Mouse (Mus musculus) MEL (cell line): ENCODE data around the gene Arhgap29. TPM values are rescaled to one million over a fixed set of nuclear protein-coding genes. Genes with fewer than 3 reads are reported as not detected.

Experiments
- DNase-seq: peaks from one replicate; pipeline ENCODE4 v3.0.0; 2011; ENCODE audit warnings: low read depth, low spot score
- H3K27ac ChIP-seq: 2 replicates; pipeline ENCODE4 v1.5.1; 2012; ENCODE audit warnings: low read depth, mild to moderate bottlenecking, control low read depth, low read length, moderate library complexity; ENCODE audit not compliant: control insufficient read depth
- H3K27me3 ChIP-seq, 2 experiments: fragments of 150-350 bp in 1 of 2; sonication (generic) in 1 of 2; 2 replicates each; pipeline ENCODE4 v1.6.1; 2012; ENCODE audit warnings: low read length in 2 of 2, mild to moderate bottlenecking in 2 of 2, improper control_type of control experiment in 1 of 2, moderate library complexity in 1 of 2; ENCODE audit not compliant: insufficient read depth in 2 of 2, control insufficient read depth in 1 of 2
- H3K36me3 ChIP-seq, 2 experiments: 2 replicates each; pipeline ENCODE4 v1.6.1; 2012 to 2014; ENCODE audit warnings: low read length in 2 of 2, improper control_type of control experiment in 1 of 2, inconsistent platforms in 1 of 2, mild to moderate bottlenecking in 1 of 2; ENCODE audit not compliant: insufficient read depth in 2 of 2, control insufficient read depth in 1 of 2
- H3K4me1 ChIP-seq, 2 experiments: fragments of 150-350 bp in 1 of 2; sonication (generic) in 1 of 2; 2 replicates each; pipeline ENCODE4 v1.6.1; 2012; ENCODE audit warnings: low read length in 2 of 2, improper control_type of control experiment in 1 of 2, mild to moderate bottlenecking in 1 of 2; ENCODE audit not compliant: insufficient read depth in 2 of 2, control insufficient read depth in 1 of 2
- H3K4me3 ChIP-seq, 2 experiments: fragments of 150-350 bp in 1 of 2; sonication (generic) in 1 of 2; 2 replicates each; pipeline ENCODE4 v1.5.1; 2012; ENCODE audit warnings: low read depth in 2 of 2, low read length in 2 of 2, mild to moderate bottlenecking in 2 of 2, moderate library complexity in 2 of 2, control low read depth in 1 of 2, improper control_type of control experiment in 1 of 2; ENCODE audit not compliant: control insufficient read depth in 1 of 2, insufficient read depth in 1 of 2
- H3K79me2 ChIP-seq: 2 replicates; pipeline ENCODE4 v1.6.1; 2012; ENCODE audit warnings: mild to moderate bottlenecking, low read length, moderate library complexity; ENCODE audit not compliant: control insufficient read depth, poor library complexity, insufficient read depth
- H3K9ac ChIP-seq: 2 replicates; pipeline ENCODE4 v1.6.1; 2012; ENCODE audit warnings: low read depth, mild to moderate bottlenecking, control low read depth, low read length, moderate library complexity; ENCODE audit not compliant: control insufficient read depth, poor library complexity, severe bottlenecking
- H3K9me3 ChIP-seq: fragments of 150-350 bp; sonication (generic); replicated peaks from 2 replicates; pipeline ENCODE4 v1.6.1; 2012; ENCODE audit warnings: mild to moderate bottlenecking, low read length, improper control_type of control experiment, moderate library complexity; ENCODE audit not compliant: insufficient read depth
- BHLHE40 ChIP-seq: IDR thresholded peaks from 2 replicates; pipeline ENCODE4 v1.6.1; 2012; ENCODE audit warnings: low read depth, mild to moderate bottlenecking, inconsistent platforms, low read length, improper control_type of control experiment, borderline replicate concordance
- CHD2 ChIP-seq: IDR thresholded peaks from 2 replicates; pipeline ENCODE4 v1.6.1; 2011; ENCODE audit warnings: low read length, improper control_type of control experiment
- E2F4 ChIP-seq: IDR thresholded peaks from 2 replicates; pipeline ENCODE4 v1.6.1; 2011; ENCODE audit warnings: low read depth, low read length, improper control_type of control experiment, borderline replicate concordance
- GABPA ChIP-seq: IDR thresholded peaks from 2 replicates; pipeline ENCODE4 v1.6.1; 2012; ENCODE audit warnings: low read depth, mild to moderate bottlenecking, inconsistent platforms, low read length, improper control_type of control experiment, moderate library complexity
- GATA1 ChIP-seq: IDR thresholded peaks from 2 replicates; pipeline ENCODE4 v1.6.1; 2011; ENCODE audit warnings: low read depth, low read length, improper control_type of control experiment
- HCFC1 ChIP-seq: IDR thresholded peaks from 2 replicates; pipeline ENCODE4 v1.6.1; 2012; ENCODE audit warnings: low read depth, mild to moderate bottlenecking, inconsistent platforms, low read length, improper control_type of control experiment, moderate library complexity
- JUND ChIP-seq: IDR thresholded peaks from 2 replicates; pipeline ENCODE4 v1.6.1; 2011; ENCODE audit warnings: low read depth, mild to moderate bottlenecking, improper control_type of control experiment, low read length
- MAFK ChIP-seq: IDR thresholded peaks from 2 replicates; pipeline ENCODE4 v1.6.1; 2011; ENCODE audit warnings: low read depth, mild to moderate bottlenecking, low read length, improper control_type of control experiment, borderline replicate concordance
- MAX ChIP-seq: IDR thresholded peaks from 2 replicates; pipeline ENCODE4 v1.6.1; 2011; ENCODE audit warnings: low read length, improper control_type of control experiment
- MAZ ChIP-seq: IDR thresholded peaks from 2 replicates; pipeline ENCODE4 v1.6.1; 2012; ENCODE audit warnings: low read depth, mild to moderate bottlenecking, inconsistent platforms, low read length, improper control_type of control experiment
- MYB ChIP-seq: IDR thresholded peaks from 2 replicates; pipeline ENCODE4 v1.6.1; 2011; ENCODE audit warnings: mild to moderate bottlenecking, low read depth, low read length, improper control_type of control experiment
- NELFE ChIP-seq: IDR thresholded peaks from 2 replicates; pipeline ENCODE4 v1.6.1; 2011; ENCODE audit warnings: low read depth, low read length, improper control_type of control experiment
- NRF1 ChIP-seq: IDR thresholded peaks from 2 replicates; pipeline ENCODE4 v1.6.1; 2014; ENCODE audit warnings: low read depth, mild to moderate bottlenecking, inconsistent platforms, low read length, improper control_type of control experiment, moderate library complexity; ENCODE audit not compliant: poor library complexity, insufficient read depth, severe bottlenecking
- POLR2AphosphoS2 ChIP-seq: IDR thresholded peaks from 2 replicates; pipeline ENCODE4 v1.6.1; 2011; ENCODE audit warnings: low read length, improper control_type of control experiment
- SIN3A ChIP-seq: IDR thresholded peaks from 2 replicates; pipeline ENCODE4 v1.6.1; 2012; ENCODE audit warnings: low read length, improper control_type of control experiment, inconsistent platforms
- SMC3 ChIP-seq: IDR thresholded peaks from 2 replicates; pipeline ENCODE4 v1.6.1; 2011; ENCODE audit warnings: low read depth, low read length, improper control_type of control experiment
- TBP ChIP-seq: IDR thresholded peaks from 2 replicates; pipeline ENCODE4 v1.8.0; 2011; ENCODE audit warnings: low read depth, low read length, improper control_type of control experiment
- USF1 ChIP-seq: IDR thresholded peaks from 2 replicates; pipeline ENCODE4 v1.6.1; 2014; ENCODE audit warnings: low read depth, mild to moderate bottlenecking, inconsistent platforms, low read length, improper control_type of control experiment, moderate library complexity
- ZKSCAN1 ChIP-seq: IDR thresholded peaks from 2 replicates; pipeline ENCODE4 v1.6.1; 2012; ENCODE audit warnings: low read depth, mild to moderate bottlenecking, inconsistent platforms, low read length, improper control_type of control experiment, moderate library complexity
- ZMIZ1 ChIP-seq: IDR thresholded peaks from 2 replicates; pipeline ENCODE4 v1.6.1; 2012; ENCODE audit warnings: low read depth, mild to moderate bottlenecking, inconsistent platforms, low read length, improper control_type of control experiment, moderate library complexity
- ZNF384 ChIP-seq: IDR thresholded peaks from 2 replicates; pipeline ENCODE4 v1.6.1; 2012; ENCODE audit warnings: low read depth, mild to moderate bottlenecking, inconsistent platforms, low read length, improper control_type of control experiment
- polyA plus RNA-seq, 2 experiments: library from polyadenylated mRNA; stranded (reverse) in 1 of 2; unstranded in 1 of 2; fragments of >175 nt in 1 of 2; fragments of >200 nt in 1 of 2; gene quantifications; 2 replicates each; pipeline versions ENCODE4 v1.2.1 to v1.2.4; 2012; ENCODE audit warnings: low replicate concordance in 2 of 2, low read depth in 1 of 2; ENCODE audit not compliant: insufficient read length in 2 of 2, insufficient read depth in 1 of 2, missing spikeins in 1 of 2
- total RNA-seq: library from RNA; depleted of rRNA; stranded (reverse); fragments of 300-350 nt; gene quantifications from 2 replicates; pipeline ENCODE4 v1.2.3, GENCODE M21; 2012

Gene Arhgap29
- total and polyA plus RNA-seq, 3 experiments: 0.19 to 0.23 TPM; not detected in 1

DNA sequence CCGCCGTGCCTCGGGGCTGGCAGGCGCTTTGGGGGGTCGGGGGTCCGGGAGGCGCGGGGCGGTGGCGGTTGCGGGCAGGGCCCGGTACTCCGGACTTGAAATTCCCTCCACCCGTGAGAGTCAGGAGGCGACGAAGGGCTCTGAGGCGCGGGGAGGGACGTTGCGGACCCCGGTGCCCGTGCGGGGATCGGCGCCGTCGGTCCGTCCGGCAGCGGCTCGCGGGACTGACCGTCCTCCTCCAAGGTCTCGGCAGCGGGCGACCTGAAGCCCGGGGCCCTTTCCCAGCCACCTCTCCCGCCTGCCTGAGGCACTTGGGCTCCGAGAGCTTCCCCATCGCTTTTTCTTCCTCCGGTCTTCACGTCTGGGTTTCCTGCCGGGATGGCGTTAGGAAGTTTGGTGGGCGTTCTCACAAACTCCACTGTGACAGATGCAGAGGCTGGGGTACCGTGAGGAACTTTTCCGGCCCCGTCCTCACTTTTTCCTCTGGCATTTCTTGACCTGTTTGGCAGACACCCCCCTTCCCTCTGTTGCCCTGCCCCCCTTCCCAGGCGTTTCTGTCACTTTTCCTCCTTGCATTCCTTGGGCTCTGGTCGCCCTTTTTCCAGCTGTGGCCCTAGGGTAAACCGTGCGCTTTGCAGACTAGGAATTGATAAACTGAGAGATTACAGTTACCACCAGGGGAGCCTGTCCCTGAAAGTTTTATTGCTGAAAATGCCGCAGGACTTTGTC lies 1.3 kb downstream of the Arhgap29 start:
- no peaks in the 10 kb centered on the region for H3K79me2 ChIP-seq
- no peak for TF ChIP-seq TBP
- no peak for TF ChIP-seq MYB
- no peak for TF ChIP-seq USF1
- TF ChIP-seq JUND: no peak
- no peak for TF ChIP-seq NRF1
- TF ChIP-seq, all 39 proteins: peak for 0
- Histone ChIP-seq H3K4me3 (no peak overlapping the region), H3K9me3 (no peaks in the 10 kb centered on the region), H3K9ac (no peak overlapping the region), H3K4me1 (no peaks in the 10 kb centered on the region), H3K27ac (no peak overlapping the region), H3K27me3 (no peaks in the 10 kb centered on the region), H3K36me3 (no peaks in the 10 kb centered on the region)
- DNase-seq: no peak

GRCm38 (mm10) chr3:121954421-121954820 lies 2.1 kb downstream of the Arhgap29 start:
- H3K27me3 ChIP-seq: no peaks in the 10 kb centered on the region
- no peak for TF ChIP-seq BHLHE40
- TF ChIP-seq ZKSCAN1: no peak
- TF ChIP-seq MAFK: no peak
- TF ChIP-seq TBP: no peak
- TF ChIP-seq POLR2AphosphoS2: no peak
- no peak for TF ChIP-seq SMC3
- no peak for TF ChIP-seq JUND
- TF ChIP-seq ZNF384: no peak
- no peak for TF ChIP-seq NELFE
- no peak for TF ChIP-seq E2F4
- TF ChIP-seq ZMIZ1: no peak
- no peak for TF ChIP-seq GABPA
- no peak for TF ChIP-seq SIN3A
- TF ChIP-seq GATA1: no peak
- no peak for TF ChIP-seq HCFC1
- no peak for TF ChIP-seq MAZ
- TF ChIP-seq MAX: no peak
- no peak for TF ChIP-seq CHD2
- no peak for TF ChIP-seq MYB
- H3K27ac ChIP-seq: no peak overlapping the region
- H3K4me3 ChIP-seq: no peak overlapping the region
- no peaks in the 10 kb centered on the region for H3K4me1 ChIP-seq
- DNase-seq: no peak
- H3K36me3 ChIP-seq: no peaks in the 10 kb centered on the region
- no peak overlapping the region for H3K9ac ChIP-seq
- no peaks in the 10 kb centered on the region for H3K9me3 ChIP-seq
- no peaks in the 10 kb centered on the region for H3K79me2 ChIP-seq
